Mouse (Mus musculus) embryonic facial prominence, embryonic 11.5 days (tissue): ENCODE results near the gene Fam240a. TPM values are rescaled to one million over a fixed set of nuclear protein-coding genes. Genes with fewer than 3 reads are reported as not detected.

Experiments used
- ATAC-seq: fragments of 200-750 bp; cut with Nextera tagmentation; replicated peaks from 2 replicates; pipeline ENCODE4 v1.8.0; 2017; ENCODE audit warnings: low read depth; ENCODE audit not compliant: insufficient number of reproducible peaks, low FRiP score, low TSS enrichment
- DNase-seq: peaks from one replicate; pipeline ENCODE4 v3.0.0-alpha.2; 2015; ENCODE audit warnings: low spot score
- H3K27ac ChIP-seq: fragments of 300-500 bp; sonication (generic); replicated peaks from 2 replicates; pipeline ENCODE4 v1.5.1; 2014; ENCODE audit warnings: mild to moderate bottlenecking, low read depth, low read length, control low read depth
- H3K27me3 ChIP-seq: fragments of 300-500 bp; sonication (generic); 2 replicates; pipeline ENCODE4 v1.6.1; 2014; ENCODE audit warnings: mild to moderate bottlenecking, low read length, moderate library complexity, mixed read lengths; ENCODE audit not compliant: control insufficient read depth, insufficient read depth
- H3K36me3 ChIP-seq: fragments of 300-500 bp; sonication (generic); replicated peaks from 2 replicates; pipeline ENCODE4 v1.6.1; 2014; ENCODE audit warnings: low read depth, mild to moderate bottlenecking, low read length, moderate library complexity, mixed read lengths; ENCODE audit not compliant: control insufficient read depth, insufficient read depth
- H3K4me1 ChIP-seq: fragments of 300-500 bp; sonication (generic); 2 replicates; pipeline ENCODE4 v1.6.1; 2014; ENCODE audit warnings: low read length, mixed read lengths; ENCODE audit not compliant: control insufficient read depth, insufficient read depth
- H3K4me2 ChIP-seq: fragments of 300-500 bp; sonication (generic); 2 replicates; pipeline ENCODE4 v1.6.1; 2014; ENCODE audit warnings: low read depth, mild to moderate bottlenecking, control low read depth, low read length, moderate library complexity
- H3K4me3 ChIP-seq: fragments of 300-500 bp; sonication (generic); 2 replicates; pipeline ENCODE4 v1.5.1; 2014; ENCODE audit warnings: low read depth, low read length, control low read depth
- H3K9ac ChIP-seq: fragments of 300-500 bp; sonication (generic); replicated peaks from 2 replicates; pipeline ENCODE4 v1.6.1; 2014; ENCODE audit warnings: mild to moderate bottlenecking, control low read depth, low read length
- H3K9me3 ChIP-seq: fragments of 300-500 bp; sonication (generic); replicated peaks from 2 replicates; pipeline ENCODE4 v1.6.1; 2016; ENCODE audit warnings: mild to moderate bottlenecking, low read length, inconsistent platforms, mixed read lengths; ENCODE audit not compliant: control insufficient read depth
- WGBS: fragments of 180-500 bp; shearing (Covaris S2); extraction: QIAGEN DNeasy Blood & Tissue Kit; methylation state at CpG from one replicate; pipeline ENCODE4 v1.1.7; 2014; 5-methylcytosine and 5-hydroxymethylcytosine counted together
- polyA plus RNA-seq: library from polyadenylated mRNA; unstranded; fragments of >200 nt; fragmentation: Nextera tagmentation; extraction: Ambion mirVana; gene quantifications from 2 replicates; pipeline ENCODE4 v1.2.1, GENCODE M21; 2014

Gene Fam240a
- polyA plus RNA-seq, 1 experiment from 2014 or later = not detected

- H3K4me3 ChIP-seq = no peak overlapping the region
- 69% methylated on average over 10 of the region's 10 CpGs for WGBS
- ATAC-seq = no peak
- DNase-seq = no peak
- no peak overlapping the region for H3K4me2 ChIP-seq
- no peaks in the 10 kb centered on the region for H3K27me3 ChIP-seq
- no peaks in the 10 kb centered on the region for H3K9me3 ChIP-seq
- H3K36me3 ChIP-seq = no peaks in the 10 kb centered on the region
- H3K4me1 ChIP-seq = no peaks in the 10 kb centered on the region
- H3K9ac ChIP-seq = no peak overlapping the region
- no peak overlapping the region for H3K27ac ChIP-seq
Measured at GRCm38 (mm10) chr9:110899451-110900008, 17.1 kb downstream of the Fam240a start.

GRCm38 (mm10) chr9:110896595-110896994, 20.1 kb downstream of the Fam240a start:
- ATAC-seq (peak; percentile 60), DNase-seq (peak; percentile 64)
- Histone ChIP-seq H3K27ac (no peak overlapping the region), H3K4me1 (no peaks in the 10 kb centered on the region), H3K9me3 (no peaks in the 10 kb centered on the region), H3K4me2 (peak overlapping the region; percentile 5), H3K9ac (no peak overlapping the region), H3K4me3 (no peak overlapping the region), H3K27me3 (no peaks in the 10 kb centered on the region; the same call in 1 of the 2 replicates), H3K36me3 (no peaks in the 10 kb centered on the region)
- WGBS = 6% methylated on average over 6 of the region's 6 CpGs

GRCm38 (mm10) chr9:110895994-110896393, 20.7 kb downstream of the Fam240a start:
- peak; percentile 31 for ATAC-seq
- no peak for DNase-seq
- H3K27ac ChIP-seq = no peak overlapping the region

GRCm38 (mm10) chr9:110895507-110895906, 21.2 kb downstream of the Fam240a start:
- DNase-seq (no peak), ATAC-seq (peak; percentile 12; the same call in 1 of the 2 replicates)
- Histone ChIP-seq H3K36me3 (no peaks in the 10 kb centered on the region), H3K9me3 (no peaks in the 10 kb centered on the region), H3K4me2 (no peak overlapping the region), H3K27ac (no peak overlapping the region), H3K4me1 (no peaks in the 10 kb centered on the region), H3K9ac (no peak overlapping the region), H3K27me3 (no peaks in the 10 kb centered on the region; the same call in 1 of the 2 replicates), H3K4me3 (no peak overlapping the region)
- WGBS = 51% methylated on average over 5 of the region's 5 CpGs

More at GRCm38 (mm10) chr9:110895994-110896393, 20.7 kb downstream of the Fam240a start:
- WGBS = 16% methylated on average over 7 of the region's 7 CpGs
- no peaks in the 10 kb centered on the region for H3K36me3 ChIP-seq
- H3K9me3 ChIP-seq = no peaks in the 10 kb centered on the region
- H3K9ac ChIP-seq = no peak overlapping the region
- no peak overlapping the region for H3K4me3 ChIP-seq
- H3K4me2 ChIP-seq = peak overlapping the region; percentile 5
- H3K27me3 ChIP-seq = no peaks in the 10 kb centered on the region; the same call in 1 of the 2 replicates
- H3K4me1 ChIP-seq = no peaks in the 10 kb centered on the region

GRCm38 (mm10) chr9:110893429-110893828, 23.2 kb downstream of the Fam240a start:
- no peak overlapping the region for H3K27ac ChIP-seq
- 61% methylated on average over 10 of the region's 10 CpGs for WGBS

GRCm38 (mm10) chr9:110892552-110892951, 24.1 kb downstream of the Fam240a start:
- WGBS = 87% methylated on average over 3 of the region's 3 CpGs
- Histone ChIP-seq H3K9ac (no peak overlapping the region), H3K27me3 (no peaks in the 10 kb centered on the region; the same call in 1 of the 2 replicates), H3K4me1 (no peaks in the 10 kb centered on the region), H3K9me3 (no peaks in the 10 kb centered on the region), H3K4me2 (no peak overlapping the region), H3K36me3 (no peaks in the 10 kb centered on the region), H3K4me3 (no peak overlapping the region), H3K27ac (no peak overlapping the region)
- no peak for ATAC-seq
- no peak for DNase-seq

More at GRCm38 (mm10) chr9:110893429-110893828, 23.2 kb downstream of the Fam240a start:
- Histone ChIP-seq H3K36me3 (no peaks in the 10 kb centered on the region), H3K27me3 (no peaks in the 10 kb centered on the region; the same call in 1 of the 2 replicates), H3K4me3 (no peak overlapping the region), H3K4me2 (no peak overlapping the region), H3K4me1 (no peaks in the 10 kb centered on the region), H3K9me3 (no peaks in the 10 kb centered on the region), H3K9ac (0 out of 2 replicates have a peak overlapping the region, but pooled peaks have one; percentile 15)
- ATAC-seq = no peak
- DNase-seq = no peak

GRCm38 (mm10) chr9:110891077-110891828, 25.4 kb downstream of the Fam240a start:
- no peak overlapping the region for H3K9ac ChIP-seq
- no peaks in the 10 kb centered on the region; the same call in 1 of the 2 replicates for H3K27me3 ChIP-seq
- no peak overlapping the region for H3K27ac ChIP-seq
- DNase-seq (no peak), ATAC-seq (no peak)
- no peaks in the 10 kb centered on the region for H3K9me3 ChIP-seq
- no peak overlapping the region for H3K4me3 ChIP-seq
- 79% methylated on average over 12 of the region's 12 CpGs for WGBS
- H3K4me1 ChIP-seq = no peaks in the 10 kb centered on the region
- no peak overlapping the region for H3K4me2 ChIP-seq
- H3K36me3 ChIP-seq = no peaks in the 10 kb centered on the region
